Mouse (Mus musculus) bone marrow, adult 2 months (tissue): ENCODE results near the gene Kcnj5. TPM values are rescaled to one million over a fixed set of nuclear protein-coding genes. Genes with fewer than 3 reads are reported as not detected.

ENCODE experiments used
- H3K27ac ChIP-seq: fragments of 200-500 bp; 2 replicates; pipeline ENCODE4 v1.5.1; 2012; ENCODE audit warnings: low read depth, mild to moderate bottlenecking, control low read depth, inconsistent platforms, low read length; ENCODE audit not compliant: control insufficient read depth, poor library complexity, insufficient read depth
- H3K4me1 ChIP-seq: fragments of 200-500 bp; 2 replicates; pipeline ENCODE4 v1.6.1; 2011; ENCODE audit warnings: low read length; ENCODE audit not compliant: control insufficient read depth, insufficient read depth
- H3K4me3 ChIP-seq: fragments of 200-500 bp; replicated peaks from 2 replicates; pipeline ENCODE3; 2011; ENCODE audit warnings: mild to moderate bottlenecking, low read depth, low read length, control low read depth; ENCODE audit not compliant: control insufficient read depth
- CTCF ChIP-seq: fragments of 200-500 bp; IDR thresholded peaks from 2 replicates; pipeline ENCODE4 v1.5.1; 2011; ENCODE audit warnings: low read length, control low read depth; ENCODE audit not compliant: control insufficient read depth, insufficient read depth
- POLR2A ChIP-seq: fragments of 200-500 bp; IDR thresholded peaks from 2 replicates; pipeline ENCODE4 v1.6.1; 2011; ENCODE audit warnings: low read depth, mild to moderate bottlenecking, control low read depth, low read length, borderline replicate concordance; ENCODE audit not compliant: control insufficient read depth
- WGBS: fragments of 180-500 bp; shearing (Covaris S2); methylation state at CpG from one replicate; pipeline ENCODE4 v1.1.7; 2018; 5-methylcytosine and 5-hydroxymethylcytosine counted together
- polyA plus RNA-seq: library from polyadenylated mRNA; stranded (reverse); fragments of >200 nt; gene quantifications from 2 replicates; pipeline ENCODE4 v1.2.4, GENCODE M21; 2011; ENCODE audit warnings: low replicate concordance; ENCODE audit not compliant: missing spikeins, insufficient read depth, insufficient read length

Gene Kcnj5
- polyA plus RNA-seq, result 2.5 and 6.1 TPM in 2 replicates

GRCm38 (mm10) chr9:32344051-32344450 lies at the start of gene Kcnj5:
Gene Kcnj5, minus strand, starts transcription at chr9:32344350.
- no peak for TF ChIP-seq POLR2A
- no peak for TF ChIP-seq CTCF
- Histone ChIP-seq H3K27ac (no peak within 1 kb of the TSS), H3K4me1 (no peaks in the 10 kb centered on the region), H3K4me3 (no peak within 1 kb of the TSS)
- WGBS, result 8% methylated on average over 20 of the region's 20 CpGs

- Histone ChIP-seq H3K4me3 (no peak overlapping the region), H3K27ac (no peak overlapping the region; the same call in 1 of the 2 replicates), H3K4me1 (peaks cover 1% of the 10 kb centered on the region; the same call in 1 of the 2 replicates)
- TF ChIP-seq CTCF (no peak), POLR2A (no peak)
- 44% methylated on average over 6 of the region's 6 CpGs for WGBS
Measured at GRCm38 (mm10) chr9:32392716-32393115, 48.6 kb upstream of the Kcnj5 start.

- no peak overlapping the region for H3K4me3 ChIP-seq
- 0 out of 2 replicates have a peak overlapping the region, but pooled peaks have one; percentile 53 for H3K27ac ChIP-seq
- peaks cover 1% of the 10 kb centered on the region; the same call in 1 of the 2 replicates for H3K4me1 ChIP-seq
- no peak for TF ChIP-seq CTCF
- TF ChIP-seq POLR2A, result no peak
- 80% methylated on average over 9 of the region's 9 CpGs for WGBS
Measured at GRCm38 (mm10) chr9:32391701-32392100, 47.6 kb upstream of the Kcnj5 start.

GRCm38 (mm10) chr9:32391092-32391491 lies 46.9 kb upstream of the Kcnj5 start:
- no peak overlapping the region for H3K27ac ChIP-seq
- TF ChIP-seq POLR2A (no peak), CTCF (no peak)
- WGBS, result 3% methylated on average over 5 of the region's 5 CpGs
- H3K4me1 ChIP-seq, result peaks cover 1% of the 10 kb centered on the region; the same call in 1 of the 2 replicates
- no peak overlapping the region for H3K4me3 ChIP-seq

GRCm38 (mm10) chr9:32388120-32388519 lies 44.0 kb upstream of the Kcnj5 start:
- Histone ChIP-seq H3K27ac (no peak overlapping the region), H3K4me3 (no peak overlapping the region), H3K4me1 (no peaks in the 10 kb centered on the region; the same call in 1 of the 2 replicates)
- no peak for TF ChIP-seq POLR2A
- peak; percentile 73 for TF ChIP-seq CTCF
- 85% methylated on average over 1 of the region's 1 CpGs for WGBS

- H3K27ac ChIP-seq, result no peak overlapping the region
- no peak overlapping the region for H3K4me3 ChIP-seq
- WGBS, result 82% methylated on average over 4 of the region's 4 CpGs
- H3K4me1 ChIP-seq, result no peaks in the 10 kb centered on the region; the same call in 1 of the 2 replicates
- no peak for TF ChIP-seq CTCF
- no peak for TF ChIP-seq POLR2A
Measured at GRCm38 (mm10) chr9:32384906-32385305, 40.8 kb upstream of the Kcnj5 start.

- 80% methylated on average over 5 of the region's 5 CpGs for WGBS
- TF ChIP-seq CTCF (no peak), POLR2A (no peak)
- no peak overlapping the region for H3K4me3 ChIP-seq
- H3K27ac ChIP-seq, result no peak overlapping the region
- no peaks in the 10 kb centered on the region; the same call in 1 of the 2 replicates for H3K4me1 ChIP-seq
Measured at GRCm38 (mm10) chr9:32376863-32377590, 32.9 kb upstream of the Kcnj5 start.

GRCm38 (mm10) chr9:32376031-32376430 lies 31.9 kb upstream of the Kcnj5 start:
- TF ChIP-seq CTCF, result no peak
- no peak for TF ChIP-seq POLR2A
- 74% methylated on average over 7 of the region's 7 CpGs for WGBS
- H3K27ac ChIP-seq, result no peak overlapping the region
- H3K4me3 ChIP-seq, result no peak overlapping the region
- no peaks in the 10 kb centered on the region for H3K4me1 ChIP-seq
